Mouse (Mus musculus) brain, embryonic 14.5 days (tissue): ENCODE measurements at regions not wholly inside any gene's neighbourhood (a gene's known extent, or its start where the extent isn't known, plus 50 kb on each side); places are given as distances from the start of the nearest gene placed in this dataset.

ENCODE experiments used
- CTCF ChIP-seq: fragments of 200-500 bp; IDR thresholded peaks from 2 replicates; pipeline ENCODE4 v1.5.1; 2012; ENCODE audit warnings: inconsistent platforms, mild to moderate bottlenecking, moderate library complexity, borderline replicate concordance; ENCODE audit not compliant: insufficient read depth, insufficient read length; ENCODE audit errors: extremely low read depth
- POLR2A ChIP-seq: fragments of 200-500 bp; IDR thresholded peaks from 2 replicates; pipeline ENCODE4 v1.6.1; 2012; ENCODE audit warnings: mild to moderate bottlenecking, inconsistent platforms, borderline replicate concordance; ENCODE audit not compliant: poor library complexity, insufficient read depth, insufficient read length, severe bottlenecking; ENCODE audit errors: extremely low read depth

- TF ChIP-seq CTCF: no peak
- no peak for TF ChIP-seq POLR2A
Measured at GRCm38 (mm10) chr7:36132569-36132968, 329.8 kb upstream of the Zfp507 start.
